Mouse (Mus musculus) MEL (cell line): ENCODE measurements at regions not wholly inside any gene's neighbourhood (a gene's known extent, or its start where the extent isn't known, plus 50 kb on each side); places are given as distances from the start of the nearest gene placed in this dataset.

ENCODE experiments used
- CTCF ChIP-seq, 3 experiments: IDR thresholded peaks in 2 of 3; conservative IDR thresholded peaks in 1 of 3; 2 replicates each; pipeline ENCODE4 v1.5.1; 2011 to 2012; ENCODE audit warnings: low read length in 3 of 3, low read depth in 2 of 3, mild to moderate bottlenecking in 2 of 3, improper control_type of control experiment in 1 of 3, inconsistent platforms in 1 of 3, mixed read lengths in 1 of 3, moderate library complexity in 1 of 3; ENCODE audit not compliant: control insufficient read depth in 1 of 3, insufficient read depth in 1 of 3, poor library complexity in 1 of 3, severe bottlenecking in 1 of 3
- GATA1 ChIP-seq: IDR thresholded peaks from 2 replicates; pipeline ENCODE4 v1.6.1; 2011; ENCODE audit warnings: low read depth, low read length, improper control_type of control experiment
- HCFC1 ChIP-seq: IDR thresholded peaks from 2 replicates; pipeline ENCODE4 v1.6.1; 2012; ENCODE audit warnings: low read depth, mild to moderate bottlenecking, inconsistent platforms, low read length, improper control_type of control experiment, moderate library complexity
- MAFK ChIP-seq: IDR thresholded peaks from 2 replicates; pipeline ENCODE4 v1.6.1; 2011; ENCODE audit warnings: low read depth, mild to moderate bottlenecking, low read length, improper control_type of control experiment, borderline replicate concordance
- MAZ ChIP-seq: IDR thresholded peaks from 2 replicates; pipeline ENCODE4 v1.6.1; 2012; ENCODE audit warnings: low read depth, mild to moderate bottlenecking, inconsistent platforms, low read length, improper control_type of control experiment
- USF1 ChIP-seq: IDR thresholded peaks from 2 replicates; pipeline ENCODE4 v1.6.1; 2014; ENCODE audit warnings: low read depth, mild to moderate bottlenecking, inconsistent platforms, low read length, improper control_type of control experiment, moderate library complexity

DNA sequence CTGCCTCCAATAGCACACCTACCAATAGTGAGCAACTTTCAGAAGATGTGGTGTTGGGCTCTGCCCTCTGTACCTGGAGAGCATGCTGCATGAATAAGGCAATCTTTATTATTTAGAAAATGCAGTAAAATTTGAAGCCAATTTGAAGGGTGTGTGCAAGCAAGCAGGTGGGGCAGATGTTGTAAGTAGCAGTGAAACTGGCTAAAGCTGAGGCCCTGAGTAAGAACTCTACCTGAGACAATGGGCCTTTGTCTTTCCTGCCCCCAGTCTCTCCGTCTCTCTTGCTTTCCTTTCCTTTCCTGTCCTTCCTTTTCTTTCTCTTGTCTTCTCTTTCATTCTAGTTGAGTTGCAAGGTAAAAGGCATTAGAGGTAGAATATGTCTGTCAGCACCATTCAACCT is 319.9 kb downstream of the Bcl11a start:
- TF ChIP-seq CTCF (IDR thresholded peaks at IDR 0.05 in 2 of 3, conservative IDR thresholded peaks at IDR 0.05 in 1 of 3; ENCODE audit: control insufficient read depth in 1 of 3, insufficient read depth in 1 of 3, low read depth in 2 of 3, low read length in 3 of 3, poor library complexity in 1 of 3, severe bottlenecking in 1 of 3) = no peak
- no peak for TF ChIP-seq USF1
- TF ChIP-seq GATA1 = no peak
- TF ChIP-seq MAFK = no peak
- TF ChIP-seq MAZ = no peak
- TF ChIP-seq HCFC1 = no peak
